Mouse (Mus musculus) kidney, adult 2 months (tissue): Measurements from ENCODE around the gene Pllp.

ENCODE experiments used
- CTCF ChIP-seq: fragments of 200-500 bp; conservative IDR thresholded peaks from 2 replicates; pipeline ENCODE4 v1.5.1; 2011; ENCODE audit warnings: low read depth, mild to moderate bottlenecking, control low read depth, low read length, moderate library complexity, mixed read lengths; ENCODE audit not compliant: insufficient read depth, insufficient read length
- POLR2A ChIP-seq: fragments of 200-500 bp; IDR thresholded peaks from one replicate; pipeline ENCODE4 v1.6.1; 2011; ENCODE audit warnings: low read depth, low read length, control low read depth

DNA sequence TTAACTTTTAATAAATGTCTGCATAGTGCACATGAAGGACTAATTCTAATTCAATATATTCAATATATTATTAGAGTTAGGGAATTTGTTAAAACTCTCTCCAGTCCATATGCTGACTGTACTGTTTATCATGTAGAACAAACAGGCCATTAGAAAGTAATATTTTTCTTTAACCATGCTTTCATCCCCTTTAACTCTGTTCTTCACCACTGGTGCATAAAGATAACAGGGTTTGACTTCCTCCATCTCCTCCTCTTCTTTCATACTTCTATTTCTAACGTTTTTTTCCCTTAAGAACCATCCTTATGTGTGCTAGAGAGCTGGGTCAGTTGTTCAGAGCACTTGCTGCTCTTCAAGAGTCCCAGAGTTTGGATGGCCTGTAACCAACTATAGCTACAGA is 50.9 kb downstream of the Pllp start:
- no peak for TF ChIP-seq CTCF
- no peak for TF ChIP-seq POLR2A
